Mouse (Mus musculus) E14TG2a.4 (cell line): ENCODE data around the gene Vcan.
A peak's percentile ranks its signal among the peaks of the same experiment; 100 is the strongest.

Experiments
- H3K27me3 ChIP-seq: 2 replicates; pipeline ENCODE4 v1.6.1; 2014; ENCODE audit warnings: low read length, control low read depth; ENCODE audit not compliant: insufficient read depth
- H3K36me3 ChIP-seq: 2 replicates; pipeline ENCODE4 v1.6.1; 2014; ENCODE audit warnings: low read length, control low read depth; ENCODE audit not compliant: insufficient read depth
- H3K4me1 ChIP-seq: replicated peaks from 2 replicates; pipeline ENCODE4 v1.6.1; 2014; ENCODE audit warnings: low read depth, low read length, control low read depth
- H3K4me3 ChIP-seq: replicated peaks from 2 replicates; pipeline ENCODE4 v1.5.1; 2014; ENCODE audit warnings: mild to moderate bottlenecking, low read length
- H3K9me3 ChIP-seq: 2 replicates; pipeline ENCODE4 v1.6.1; 2014; ENCODE audit warnings: low read length, control low read depth
- CTCF ChIP-seq: conservative IDR thresholded peaks from 2 replicates; pipeline ENCODE4 v1.5.1; 2014; ENCODE audit warnings: low read length
- NANOG ChIP-seq: IDR thresholded peaks from 2 replicates; pipeline ENCODE4 v1.6.1; 2014; ENCODE audit warnings: borderline replicate concordance, low read length, mixed read lengths
- POU5F1 ChIP-seq: IDR thresholded peaks from 2 replicates; pipeline ENCODE4 v1.6.1; 2014; ENCODE audit warnings: low read length, borderline replicate concordance

Vcan gene

DNA sequence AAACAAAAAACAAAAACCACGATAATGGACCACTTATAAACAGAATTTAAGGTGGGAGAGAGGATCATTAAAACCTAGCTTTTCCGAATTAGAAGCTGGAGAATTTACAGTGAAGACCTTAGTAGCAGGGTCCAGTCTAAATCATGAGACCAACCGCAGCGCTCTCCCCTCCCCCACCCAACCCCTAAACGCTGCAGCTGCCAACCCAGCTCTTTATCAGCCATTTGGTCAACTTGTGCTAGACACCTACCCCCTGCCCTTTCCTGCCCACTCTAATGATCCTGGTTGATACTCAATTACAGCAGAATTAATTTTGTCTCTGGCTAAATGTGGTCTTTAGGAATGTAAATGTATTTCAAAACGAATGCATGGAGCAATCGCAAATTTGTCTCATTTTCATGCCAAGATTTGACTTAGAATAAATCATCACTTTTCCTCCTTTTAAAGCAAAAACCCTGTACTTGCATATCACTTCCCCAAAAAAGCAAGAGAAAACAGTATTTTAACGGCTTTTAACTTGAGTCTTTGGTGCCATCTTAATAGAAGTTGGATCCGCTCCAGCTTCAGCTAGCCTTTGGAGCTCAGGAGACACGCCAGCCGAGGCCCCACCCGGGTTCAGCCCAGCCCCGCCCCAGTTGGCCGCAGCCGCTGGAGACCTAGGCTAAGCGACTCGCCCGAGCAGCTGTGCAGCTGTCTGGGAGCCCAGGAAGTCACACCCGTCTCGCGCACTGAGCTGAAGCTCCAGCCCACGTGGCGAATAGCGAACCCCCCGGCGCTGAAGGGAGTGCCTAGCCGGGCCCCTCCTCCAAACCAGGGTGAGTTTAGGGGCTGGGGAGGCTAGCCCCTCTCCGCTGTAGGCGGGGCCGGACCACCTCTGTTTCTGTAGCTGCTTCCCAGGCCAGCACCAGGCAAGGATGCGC is 3.3 kb downstream of the Vcan start:
- H3K27me3 ChIP-seq, result peaks cover 16% of the 10 kb centered on the region
- peak overlapping the region; percentile 83 for H3K4me3 ChIP-seq
- peaks cover 69% of the 10 kb centered on the region for H3K4me1 ChIP-seq
- TF ChIP-seq CTCF (no peak), NANOG (no peak)
- H3K9me3 ChIP-seq, result no peaks in the 10 kb centered on the region
- H3K36me3 ChIP-seq, result no peaks in the 10 kb centered on the region

DNA sequence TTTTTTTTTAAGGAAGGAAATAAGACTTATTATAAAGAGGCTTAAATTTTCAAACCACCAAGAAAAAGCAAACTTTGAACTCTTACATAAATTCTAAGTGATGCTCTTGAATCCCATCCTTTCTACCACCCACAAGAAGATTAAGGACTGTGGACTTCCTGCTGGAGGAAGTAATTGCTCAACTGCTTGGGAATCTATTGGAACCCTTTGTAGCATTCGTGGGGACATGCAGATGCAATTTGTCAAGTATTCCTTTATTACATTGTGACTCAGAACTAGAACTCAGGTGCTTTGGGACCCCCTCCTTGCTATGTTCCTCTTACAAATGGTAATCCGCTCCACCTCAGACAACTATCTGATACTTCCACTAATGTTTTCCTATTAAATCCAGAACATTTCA is 4.0 kb downstream of the Vcan start:
- TF ChIP-seq POU5F1 (no peak), NANOG (no peak), CTCF (no peak)
- Histone ChIP-seq H3K4me3 (no peak overlapping the region), H3K4me1 (peaks cover 62% of the 10 kb centered on the region), H3K9me3 (no peaks in the 10 kb centered on the region), H3K27me3 (peaks cover 16% of the 10 kb centered on the region), H3K36me3 (no peaks in the 10 kb centered on the region)

DNA sequence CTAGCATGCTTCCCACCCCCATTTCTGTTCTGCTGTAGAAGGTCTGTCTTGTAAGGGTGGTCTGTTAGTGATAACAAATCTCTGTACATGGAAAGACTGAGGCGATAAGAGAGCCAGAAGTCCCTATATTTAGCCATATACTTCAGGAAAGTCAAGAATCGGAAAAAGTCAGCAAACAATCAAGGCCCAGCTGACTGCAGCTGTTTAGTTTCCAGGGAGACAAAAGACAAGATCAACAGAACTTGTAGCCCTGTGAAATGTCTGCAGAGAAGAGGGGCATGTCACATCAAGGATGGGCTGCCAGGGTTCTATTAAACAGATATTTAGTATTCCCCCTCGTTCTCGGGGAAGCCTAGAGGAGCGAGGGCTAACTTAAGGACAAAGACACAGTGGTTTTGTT is 7.2 kb downstream of the Vcan start:
- TF ChIP-seq POU5F1, result no peak
- no peak for TF ChIP-seq NANOG
- TF ChIP-seq CTCF, result no peak
- peaks cover 40% of the 10 kb centered on the region for H3K4me1 ChIP-seq
- no peaks in the 10 kb centered on the region for H3K27me3 ChIP-seq
- H3K9me3 ChIP-seq, result no peaks in the 10 kb centered on the region
- no peak overlapping the region for H3K4me3 ChIP-seq
- H3K36me3 ChIP-seq, result no peaks in the 10 kb centered on the region

DNA sequence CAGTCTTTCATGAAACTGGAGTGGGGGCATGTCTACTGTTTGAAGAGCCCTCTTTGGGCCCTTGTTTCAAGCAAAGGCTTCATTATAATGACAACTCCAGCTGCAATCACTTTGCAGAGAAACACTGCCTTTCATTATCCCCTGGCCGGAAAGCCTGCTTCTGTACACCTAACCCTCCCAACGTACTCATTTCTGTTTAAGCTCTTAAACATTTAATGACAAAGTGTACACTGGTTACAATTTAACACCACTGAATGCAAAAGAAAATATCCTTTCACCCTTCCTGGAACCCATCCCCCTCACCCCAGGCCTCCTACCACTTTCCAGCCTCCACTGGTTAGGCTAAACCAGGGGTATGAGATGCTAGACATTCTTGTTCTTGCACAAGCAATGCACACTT is 15.8 kb downstream of the Vcan start:
- Histone ChIP-seq H3K27me3 (no peaks in the 10 kb centered on the region), H3K9me3 (no peaks in the 10 kb centered on the region), H3K36me3 (peaks cover 15% of the 10 kb centered on the region), H3K4me1 (peaks cover 21% of the 10 kb centered on the region), H3K4me3 (no peak overlapping the region)
- TF ChIP-seq NANOG, result no peak
- no peak for TF ChIP-seq CTCF
- no peak for TF ChIP-seq POU5F1

DNA sequence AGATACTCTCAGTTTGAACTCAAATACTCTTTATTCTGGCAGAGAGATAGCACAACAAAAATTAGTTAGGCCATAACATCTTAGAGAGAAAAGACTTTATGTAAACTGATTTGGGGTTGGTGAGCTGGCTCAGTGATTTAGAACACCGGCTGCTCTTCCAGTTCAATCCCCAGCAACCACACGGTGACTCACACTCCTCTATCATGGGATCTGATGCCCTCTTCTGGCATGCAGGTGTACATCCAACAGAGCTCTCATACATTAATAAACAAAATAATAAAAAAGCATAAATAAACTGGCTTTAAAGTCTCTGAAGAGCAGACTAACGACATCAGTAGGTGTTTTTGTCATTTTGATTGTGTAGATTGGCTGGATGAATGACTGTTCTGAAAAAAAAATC is 21.8 kb downstream of the Vcan start:
- no peak overlapping the region for H3K4me3 ChIP-seq
- H3K27me3 ChIP-seq, result no peaks in the 10 kb centered on the region
- TF ChIP-seq CTCF (no peak), NANOG (no peak), POU5F1 (no peak)
- H3K4me1 ChIP-seq, result peaks cover 4% of the 10 kb centered on the region; the same call in 1 of the 2 replicates
- H3K36me3 ChIP-seq, result peaks cover 14% of the 10 kb centered on the region
- H3K9me3 ChIP-seq, result no peaks in the 10 kb centered on the region

DNA sequence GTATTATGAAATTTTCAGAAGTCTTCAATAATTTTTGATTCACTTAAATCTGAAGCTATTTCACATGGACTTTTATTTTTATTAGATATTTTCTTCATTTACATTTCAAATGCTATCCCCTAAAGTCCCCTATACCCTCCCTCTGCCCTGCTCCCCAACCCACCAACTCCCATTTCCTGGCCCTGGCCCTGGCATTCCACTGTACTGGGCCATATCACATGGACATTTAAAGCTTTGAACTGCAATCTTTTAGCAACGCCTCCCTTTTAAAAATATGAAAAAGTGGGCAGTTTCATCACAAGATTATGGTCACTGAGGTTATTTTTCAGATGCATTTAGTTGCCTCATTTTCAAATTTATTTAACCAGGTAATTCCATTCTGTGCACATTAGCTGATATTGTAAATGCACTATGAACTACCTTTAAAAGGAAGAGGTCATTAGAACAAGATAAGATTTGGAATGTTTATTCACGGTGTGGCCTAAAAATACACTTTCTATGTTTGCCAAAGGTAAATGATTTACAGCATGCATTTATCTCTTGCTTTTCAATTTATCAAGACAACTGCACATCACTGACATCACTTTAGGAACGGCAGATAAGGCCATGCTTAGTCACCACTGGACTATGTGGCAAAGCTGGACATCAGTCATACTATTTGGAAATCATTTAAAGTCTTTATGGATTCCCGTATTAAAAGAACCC is 32.7 kb downstream of the Vcan start:
- H3K4me1 ChIP-seq, result no peaks in the 10 kb centered on the region
- H3K9me3 ChIP-seq, result no peaks in the 10 kb centered on the region
- TF ChIP-seq POU5F1 (no peak), NANOG (no peak), CTCF (no peak)
- no peaks in the 10 kb centered on the region for H3K27me3 ChIP-seq
- H3K36me3 ChIP-seq, result peaks cover 23% of the 10 kb centered on the region
- H3K4me3 ChIP-seq, result no peak overlapping the region

DNA sequence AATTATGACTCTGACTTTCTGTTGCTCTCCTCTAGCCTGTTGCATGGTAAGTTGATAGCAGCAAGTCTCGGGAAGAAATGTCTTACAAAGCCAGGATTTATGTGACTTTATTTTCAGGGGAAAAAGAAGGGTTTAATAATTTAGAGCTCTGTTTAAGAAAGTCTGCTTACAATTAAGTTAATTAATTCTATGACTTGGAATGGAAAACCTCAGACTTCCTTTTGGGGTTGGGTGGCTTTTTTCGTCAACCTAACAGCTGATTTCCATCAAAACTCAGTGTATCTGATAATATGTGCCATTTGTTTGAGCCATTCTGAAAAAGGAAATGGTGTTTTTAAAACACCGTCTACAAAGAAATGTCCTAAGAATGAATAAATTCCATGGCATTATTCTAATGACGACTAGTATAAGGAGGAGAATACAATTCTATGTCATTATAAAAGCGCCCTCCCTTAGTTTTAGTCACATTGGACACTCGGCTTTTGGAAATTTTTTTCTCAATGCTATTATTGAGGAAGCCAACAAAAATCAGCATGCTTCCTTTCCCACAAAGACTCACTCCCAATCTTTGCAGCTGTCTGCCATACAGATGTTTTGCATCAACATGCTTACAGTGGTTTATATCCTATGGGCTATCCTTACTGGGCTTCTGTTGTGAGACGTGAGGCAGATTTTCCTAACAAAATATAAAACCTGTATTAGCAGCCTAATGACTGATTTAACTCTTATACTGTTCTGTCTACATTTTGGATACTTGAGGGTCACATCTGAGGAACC is 34.0 kb downstream of the Vcan start:
- H3K36me3 ChIP-seq, result peaks cover 30% of the 10 kb centered on the region
- no peaks in the 10 kb centered on the region for H3K9me3 ChIP-seq
- no peak overlapping the region for H3K4me3 ChIP-seq
- H3K27me3 ChIP-seq, result no peaks in the 10 kb centered on the region
- H3K4me1 ChIP-seq, result no peaks in the 10 kb centered on the region
- no peak for TF ChIP-seq CTCF
- no peak for TF ChIP-seq POU5F1
- no peak for TF ChIP-seq NANOG

DNA sequence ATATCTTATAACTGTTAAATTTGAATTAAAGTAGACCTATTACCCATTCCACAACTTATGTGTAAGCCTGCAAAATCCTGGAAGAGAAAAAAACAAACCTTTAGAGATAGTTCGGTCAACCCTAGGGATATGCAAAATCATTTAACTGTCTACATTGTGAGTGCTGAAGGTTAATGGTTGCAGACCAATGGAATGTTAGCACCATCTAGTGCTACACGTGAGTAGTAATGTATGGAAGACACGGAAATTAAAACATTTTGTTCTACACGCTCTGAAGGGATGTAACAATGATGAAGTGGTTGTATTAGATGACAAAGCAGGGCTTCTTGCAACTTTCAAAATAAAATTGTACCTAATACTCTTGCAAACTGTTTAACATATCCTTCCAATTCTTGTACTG is 39.9 kb downstream of the Vcan start:
- peaks cover 23% of the 10 kb centered on the region for H3K36me3 ChIP-seq
- TF ChIP-seq CTCF, result no peak
- TF ChIP-seq POU5F1, result no peak
- TF ChIP-seq NANOG, result no peak
- no peaks in the 10 kb centered on the region for H3K4me1 ChIP-seq
- no peak overlapping the region for H3K4me3 ChIP-seq
- no peaks in the 10 kb centered on the region for H3K27me3 ChIP-seq
- no peaks in the 10 kb centered on the region for H3K9me3 ChIP-seq
